Mouse (Mus musculus) midbrain, embryonic 12.5 days (tissue): ENCODE data around the gene Atrn. TPM values are rescaled to one million over a fixed set of nuclear protein-coding genes. Genes with fewer than 3 reads are reported as not detected.

Experiments used
- ATAC-seq: fragments of 200-750 bp; cut with Nextera tagmentation; 2 replicates; pipeline ENCODE4 v1.8.0; 2017; ENCODE audit warnings: low read depth, moderate TSS enrichment, moderate library complexity; ENCODE audit not compliant: low FRiP score
- H3K27ac ChIP-seq: fragments of 300-500 bp; sonication (generic); replicated peaks from 2 replicates; pipeline ENCODE4 v1.5.1; 2016; ENCODE audit warnings: mild to moderate bottlenecking
- H3K27me3 ChIP-seq: fragments of 300-500 bp; sonication (generic); 2 replicates; pipeline ENCODE4 v1.6.1; 2016; ENCODE audit warnings: mild to moderate bottlenecking
- H3K36me3 ChIP-seq: fragments of 300-500 bp; sonication (generic); 2 replicates; pipeline ENCODE4 v1.6.1; 2016
- H3K4me1 ChIP-seq: fragments of 300-500 bp; sonication (generic); 2 replicates; pipeline ENCODE4 v1.6.1; 2016
- H3K4me2 ChIP-seq: fragments of 300-500 bp; sonication (generic); replicated peaks from 2 replicates; pipeline ENCODE4 v1.6.1; 2016; ENCODE audit warnings: mild to moderate bottlenecking, moderate library complexity
- H3K4me3 ChIP-seq: fragments of 300-500 bp; sonication (generic); 2 replicates; pipeline ENCODE4 v1.5.1; 2016; ENCODE audit warnings: mild to moderate bottlenecking
- H3K9ac ChIP-seq: fragments of 300-500 bp; sonication (generic); replicated peaks from 2 replicates; pipeline ENCODE4 v1.6.1; 2016; ENCODE audit warnings: mild to moderate bottlenecking, moderate library complexity
- H3K9me3 ChIP-seq: fragments of 300-500 bp; sonication (generic); 2 replicates; pipeline ENCODE4 v1.6.1; 2016; ENCODE audit warnings: mild to moderate bottlenecking
- WGBS: fragments of 180-500 bp; shearing (Covaris S2); methylation state at CpG from one replicate; pipeline ENCODE4 v1.1.7; 2016; 5-methylcytosine and 5-hydroxymethylcytosine counted together
- polyA plus RNA-seq: library from polyadenylated mRNA; unstranded; fragments of >200 nt; fragmentation: Nextera tagmentation; extraction: Ambion mirVana; gene quantifications from 2 replicates; pipeline ENCODE4 v1.2.1, GENCODE M21; 2016

Gene Atrn
- polyA plus RNA-seq, 1 experiment from 2014 or later = 11.8 TPM

- H3K9me3 ChIP-seq = no peaks in the 10 kb centered on the region
- H3K27me3 ChIP-seq = no peaks in the 10 kb centered on the region
- H3K4me1 ChIP-seq = no peaks in the 10 kb centered on the region
- H3K36me3 ChIP-seq = 0 out of 2 replicates have a peak, but pooled peaks cover 17% of the 10 kb centered on the region
- WGBS = 92% methylated on average over 4 of the region's 4 CpGs
- no peak overlapping the region for H3K27ac ChIP-seq
- H3K4me2 ChIP-seq = no peak overlapping the region
- no peak overlapping the region for H3K4me3 ChIP-seq
- ATAC-seq = no peak
- H3K9ac ChIP-seq = no peak overlapping the region
Measured at GRCm38 (mm10) chr2:130971030-130971429, 64.7 kb downstream of the Atrn start.

- Histone ChIP-seq H3K4me2 (no peak overlapping the region), H3K4me1 (no peaks in the 10 kb centered on the region), H3K4me3 (no peak overlapping the region), H3K9ac (no peak overlapping the region), H3K27ac (no peak overlapping the region), H3K9me3 (no peaks in the 10 kb centered on the region), H3K36me3 (0 out of 2 replicates have a peak, but pooled peaks cover 23% of the 10 kb centered on the region), H3K27me3 (no peaks in the 10 kb centered on the region)
- ATAC-seq = no peak
- WGBS = 97% methylated on average over 4 of the region's 4 CpGs
Measured at GRCm38 (mm10) chr2:130972386-130972785, 66.1 kb downstream of the Atrn start.

- no peak overlapping the region for H3K4me3 ChIP-seq
- 0 out of 2 replicates have a peak, but pooled peaks cover 27% of the 10 kb centered on the region for H3K36me3 ChIP-seq
- 83% methylated on average over 1 of the region's 1 CpGs for WGBS
- H3K4me2 ChIP-seq = no peak overlapping the region
- no peaks in the 10 kb centered on the region for H3K4me1 ChIP-seq
- no peaks in the 10 kb centered on the region for H3K9me3 ChIP-seq
- no peaks in the 10 kb centered on the region for H3K27me3 ChIP-seq
- no peak overlapping the region for H3K9ac ChIP-seq
- no peak for ATAC-seq
- H3K27ac ChIP-seq = no peak overlapping the region
Measured at GRCm38 (mm10) chr2:130974928-130975327, 68.6 kb downstream of the Atrn start.

- ATAC-seq = no peak
- no peaks in the 10 kb centered on the region for H3K27me3 ChIP-seq
- no peak overlapping the region for H3K9ac ChIP-seq
- no peak overlapping the region for H3K4me2 ChIP-seq
- no peaks in the 10 kb centered on the region for H3K4me1 ChIP-seq
- H3K4me3 ChIP-seq = no peak overlapping the region
- no peaks in the 10 kb centered on the region for H3K9me3 ChIP-seq
- no peak overlapping the region for H3K27ac ChIP-seq
- peaks cover 26% of the 10 kb centered on the region for H3K36me3 ChIP-seq
Measured at GRCm38 (mm10) chr2:130977589-130977988, 71.3 kb downstream of the Atrn start.

- Histone ChIP-seq H3K27ac (no peak overlapping the region), H3K9me3 (no peaks in the 10 kb centered on the region), H3K4me1 (no peaks in the 10 kb centered on the region), H3K9ac (no peak overlapping the region), H3K27me3 (no peaks in the 10 kb centered on the region), H3K4me3 (no peak overlapping the region), H3K36me3 (peaks cover 33% of the 10 kb centered on the region), H3K4me2 (no peak overlapping the region)
- 85% methylated on average over 10 of the region's 10 CpGs for WGBS
- no peak for ATAC-seq
Measured at GRCm38 (mm10) chr2:130978058-130978847, 72.0 kb downstream of the Atrn start.

- Histone ChIP-seq H3K4me3 (no peak overlapping the region), H3K4me1 (no peaks in the 10 kb centered on the region), H3K27me3 (no peaks in the 10 kb centered on the region), H3K36me3 (peaks cover 34% of the 10 kb centered on the region), H3K9me3 (no peaks in the 10 kb centered on the region), H3K9ac (no peak overlapping the region), H3K4me2 (no peak overlapping the region), H3K27ac (no peak overlapping the region)
- ATAC-seq = no peak
Measured at GRCm38 (mm10) chr2:130979138-130979537, 72.8 kb downstream of the Atrn start.

GRCm38 (mm10) chr2:130992818-130993217 is 86.5 kb downstream of the Atrn start:
- Histone ChIP-seq H3K36me3 (peaks cover 11% of the 10 kb centered on the region), H3K27ac (no peak overlapping the region), H3K9ac (no peak overlapping the region), H3K4me2 (no peak overlapping the region), H3K27me3 (no peaks in the 10 kb centered on the region), H3K4me1 (no peaks in the 10 kb centered on the region), H3K9me3 (no peaks in the 10 kb centered on the region), H3K4me3 (no peak overlapping the region)
- ATAC-seq = no peak
- 95% methylated on average over 2 of the region's 2 CpGs for WGBS

- H3K4me2 ChIP-seq = no peak overlapping the region
- H3K27ac ChIP-seq = no peak overlapping the region
- H3K4me1 ChIP-seq = no peaks in the 10 kb centered on the region
- no peak overlapping the region for H3K9ac ChIP-seq
- peaks cover 32% of the 10 kb centered on the region for H3K36me3 ChIP-seq
- WGBS = 92% methylated on average over 2 of the region's 2 CpGs
- ATAC-seq = no peak
- H3K4me3 ChIP-seq = no peak overlapping the region
- no peaks in the 10 kb centered on the region for H3K9me3 ChIP-seq
- no peaks in the 10 kb centered on the region for H3K27me3 ChIP-seq
Measured at GRCm38 (mm10) chr2:131009123-131009522, 102.8 kb downstream of the Atrn start.

GRCm38 (mm10) chr2:131010566-131010965 is 104.3 kb downstream of the Atrn start:
- no peaks in the 10 kb centered on the region for H3K9me3 ChIP-seq
- no peaks in the 10 kb centered on the region for H3K27me3 ChIP-seq
- H3K4me2 ChIP-seq = no peak overlapping the region
- H3K9ac ChIP-seq = no peak overlapping the region
- ATAC-seq = no peak
- H3K4me1 ChIP-seq = no peaks in the 10 kb centered on the region
- WGBS = 86% methylated on average over 1 of the region's 1 CpGs
- no peak overlapping the region for H3K27ac ChIP-seq
- no peak overlapping the region for H3K4me3 ChIP-seq
- peaks cover 33% of the 10 kb centered on the region for H3K36me3 ChIP-seq

- 97% methylated on average over 2 of the region's 2 CpGs for WGBS
- Histone ChIP-seq H3K4me2 (no peak overlapping the region), H3K4me3 (no peak overlapping the region), H3K27ac (no peak overlapping the region), H3K4me1 (no peaks in the 10 kb centered on the region), H3K9me3 (no peaks in the 10 kb centered on the region), H3K27me3 (no peaks in the 10 kb centered on the region), H3K36me3 (peaks cover 56% of the 10 kb centered on the region), H3K9ac (no peak overlapping the region)
- no peak for ATAC-seq
Measured at GRCm38 (mm10) chr2:131025230-131025629, 118.9 kb downstream of the Atrn start.

GRCm38 (mm10) chr2:131026941-131027340 is 120.6 kb downstream of the Atrn start:
- Histone ChIP-seq H3K36me3 (peaks cover 45% of the 10 kb centered on the region), H3K9me3 (no peaks in the 10 kb centered on the region), H3K9ac (no peak overlapping the region), H3K27me3 (no peaks in the 10 kb centered on the region), H3K4me1 (no peaks in the 10 kb centered on the region), H3K4me3 (no peak overlapping the region), H3K27ac (no peak overlapping the region), H3K4me2 (no peak overlapping the region)
- 87% methylated on average over 3 of the region's 3 CpGs for WGBS
- ATAC-seq = no peak

- H3K4me3 ChIP-seq = no peak overlapping the region
- no peak for ATAC-seq
- WGBS = 76% methylated on average over 9 of the region's 9 CpGs
Measured at GRCm38 (mm10) chr2:131029065-131029935, 123.0 kb downstream of the Atrn start.

More at GRCm38 (mm10) chr2:131029065-131029935, 123.0 kb downstream of the Atrn start:
- Histone ChIP-seq H3K9ac (no peak overlapping the region), H3K36me3 (peaks cover 26% of the 10 kb centered on the region; the same call in 1 of the 2 replicates), H3K9me3 (no peaks in the 10 kb centered on the region), H3K4me1 (no peaks in the 10 kb centered on the region), H3K4me2 (no peak overlapping the region), H3K27ac (no peak overlapping the region), H3K27me3 (no peaks in the 10 kb centered on the region)
